24 mouse cellular contexts compared by ENCODE assay signal in the genomic region with DNA sequence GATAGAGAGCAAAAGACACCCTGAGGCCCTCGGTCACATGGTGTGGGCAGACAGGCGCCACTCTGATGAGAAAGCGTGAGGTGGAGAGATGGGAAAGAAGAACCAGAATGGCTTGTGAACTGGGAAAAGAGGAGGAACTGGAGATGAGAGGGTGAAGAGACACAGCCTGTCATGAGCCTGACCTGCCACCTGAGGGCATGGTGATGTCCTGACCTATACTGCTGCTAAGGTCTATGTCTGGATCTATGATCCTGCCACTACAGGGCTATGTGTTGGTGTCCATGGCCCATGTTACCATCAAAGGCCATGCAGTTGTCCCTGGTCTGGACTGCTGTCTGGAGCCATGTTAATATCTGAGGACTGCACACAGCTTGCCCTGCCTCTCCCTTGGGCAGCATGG. TPM values are rescaled to one million over a fixed set of nuclear protein-coding genes. Genes with fewer than 3 reads are reported as not detected.
DNase-seq lines count a peak whose midpoint lies in the region; ATAC-seq and TF ChIP-seq lines count a peak whose summit lies in the region.
"Had no signal": no experiment of that assay in that cellular context is flagged by ENCODE, and none has a peak within 500 bp of the region (broad histone marks: within the 10 kb centered on the region; RNA-seq: fewer than 3 reads in every experiment).

No protein-coding gene starts in this region.

- H3K36me3 ChIP-seq in liver, postnatal 0 days (replicated peaks; ENCODE audit: insufficient read depth, low read length): no peaks in the 10 kb centered on the region
- H3K36me3 ChIP-seq: embryonic facial prominence, embryonic 13.5 days; forebrain, embryonic 12.5 days; heart, embryonic 13.5 days; kidney, embryonic 15.5 days; limb, embryonic 10.5 days; midbrain, embryonic 15.5 days; stomach, embryonic 15.5 days had no signal

- H3K4me1 ChIP-seq in bone marrow, adult 2 months (ENCODE audit: control insufficient read depth, insufficient read depth, low read length): no peaks in the 10 kb centered on the region
- no peaks in the 10 kb centered on the region for H3K4me1 ChIP-seq in liver, postnatal 0 days (ENCODE audit: insufficient read depth)
- H3K4me1 ChIP-seq: embryonic facial prominence, embryonic 13.5 days; forebrain, embryonic 12.5 days; heart, embryonic 13.5 days; limb, embryonic 10.5 days; midbrain, embryonic 15.5 days; stomach, embryonic 15.5 days had no signal

- no peak for DNase-seq in layer of hippocampus, adult 2 months (ENCODE audit: low spot score in 2 of 2)
- DNase-seq in layer of hippocampus, postnatal 25 days (ENCODE audit: extremely low spot score in 1 of 2, low spot score in 1 of 2): no peak
- DNase-seq in ES-CJ7 (ENCODE audit: low read depth, low spot score): peak; percentile 25
- no peak for DNase-seq in liver, postnatal 0 days
- no peak for DNase-seq in right cerebral cortex, adult 2 months (ENCODE audit: low spot score in 2 of 2)
- DNase-seq in left cerebral cortex, postnatal 25 days (ENCODE audit: low spot score in 2 of 2): no peak
- DNase-seq: adrenal gland, postnatal 10 days; cerebellum, adult 18-20 months; gastrocnemius, postnatal 25 days; heart, postnatal 36 days; retina, postnatal 1 day; spleen, adult 18-20 months; thymus, adult 2 months had no signal

- H3K27ac ChIP-seq in layer of hippocampus, adult 2 months: no peak overlapping the region
- H3K27ac ChIP-seq in bone marrow, adult 2 months (ENCODE audit: control insufficient read depth, insufficient read depth, low read depth, low read length, poor library complexity): no peak overlapping the region
- H3K27ac ChIP-seq in liver, postnatal 0 days (ENCODE audit: low read depth): no peak overlapping the region
- H3K27ac ChIP-seq: embryonic facial prominence, embryonic 13.5 days; forebrain, embryonic 12.5 days; heart, embryonic 13.5 days; kidney, embryonic 15.5 days; limb, embryonic 10.5 days; macrophage; midbrain, embryonic 15.5 days; stomach, embryonic 15.5 days had no signal

- no peak; the same call in 1 of the 2 replicates for ATAC-seq in liver, postnatal 0 days
- ATAC-seq: midbrain, embryonic 15.5 days had no signal

- H3K4me3 ChIP-seq in layer of hippocampus, adult 2 months: no peak overlapping the region
- H3K4me3 ChIP-seq in bone marrow, adult 2 months (replicated peaks; ENCODE audit: control insufficient read depth, low read depth, low read length): no peak overlapping the region
- H3K4me3 ChIP-seq in liver, postnatal 0 days (ENCODE audit: low read depth, low read length): no peak overlapping the region
- H3K4me3 ChIP-seq: embryonic facial prominence, embryonic 13.5 days; forebrain, embryonic 12.5 days; heart, embryonic 13.5 days; kidney, embryonic 15.5 days; limb, embryonic 10.5 days; midbrain, embryonic 15.5 days; stomach, embryonic 15.5 days had no signal

- no peak overlapping the region for H3K4me2 ChIP-seq in liver, postnatal 0 days (ENCODE audit: low read depth, low read length)
- H3K4me2 ChIP-seq: embryonic facial prominence, embryonic 13.5 days; forebrain, embryonic 12.5 days; heart, embryonic 13.5 days; kidney, embryonic 15.5 days; midbrain, embryonic 15.5 days; stomach, embryonic 15.5 days had no signal

- intact Hi-C loops in left cerebral cortex, postnatal 25 days (cut with DNase I): no loop called here

- TF ChIP-seq POLR2A in bone marrow, adult 2 months (IDR thresholded peaks at IDR 0.05; ENCODE audit: borderline replicate concordance, control insufficient read depth, low read depth, low read length): no peak

- 84% methylated on average over 3 of the region's 3 CpGs for WGBS in bone marrow, adult 2 months
- 82% methylated on average over 3 of the region's 3 CpGs for WGBS in liver, postnatal 0 days (ENCODE audit: insufficient replicate concordance)

- TF ChIP-seq CTCF in layer of hippocampus, adult 2 months (conservative IDR thresholded peaks at IDR 0.05): 0 out of 2 replicates have a peak, but pooled peaks have one; percentile 12
- 0 out of 2 replicates have a peak, but pooled peaks have one; percentile 6 for TF ChIP-seq CTCF in bone marrow, adult 2 months (IDR thresholded peaks at IDR 0.05; ENCODE audit: control insufficient read depth, insufficient read depth, low read length)
- peak; percentile 35; the same call in 1 of the 2 replicates for TF ChIP-seq CTCF in liver, postnatal 0 days (IDR thresholded peaks at IDR 0.05; ENCODE audit: low read depth)

- no peak for TF ChIP-seq EP300 in liver, postnatal 0 days (IDR thresholded peaks at IDR 0.05; ENCODE audit: low read depth)

- H3K27me3 ChIP-seq in liver, postnatal 0 days (ENCODE audit: insufficient read depth, low read length): no peaks in the 10 kb centered on the region
- H3K27me3 ChIP-seq: embryonic facial prominence, embryonic 13.5 days; forebrain, embryonic 12.5 days; heart, embryonic 13.5 days; kidney, embryonic 15.5 days; midbrain, embryonic 15.5 days; stomach, embryonic 15.5 days had no signal

- no peaks in the 10 kb centered on the region for H3K9me3 ChIP-seq in liver, postnatal 0 days (ENCODE audit: low read length)
- H3K9me3 ChIP-seq: embryonic facial prominence, embryonic 13.5 days; forebrain, embryonic 12.5 days; heart, embryonic 13.5 days; kidney, embryonic 15.5 days; limb, embryonic 10.5 days; midbrain, embryonic 15.5 days; stomach, embryonic 15.5 days had no signal

- H3K9ac ChIP-seq in liver, postnatal 0 days (replicated peaks): no peak overlapping the region
- H3K9ac ChIP-seq: embryonic facial prominence, embryonic 13.5 days; forebrain, embryonic 12.5 days; heart, embryonic 13.5 days; kidney, embryonic 15.5 days; midbrain, embryonic 15.5 days; stomach, embryonic 15.5 days had no signal

RNA-seq across cellular contexts. Expression of gene Syce1, which starts 10.0 kb away (rescaled TPM):
- total RNA-seq in layer of hippocampus, adult 2 months (2021): not detected
- not detected for total RNA-seq in layer of hippocampus, postnatal 25 days (2021)
- polyA plus RNA-seq in bone marrow, adult 2 months (2011; ENCODE audit: insufficient read depth, insufficient read length, low replicate concordance, missing spikeins): not detected in 2 replicates
- polyA plus RNA-seq in liver, postnatal 0 days (2015; fragmentation: Nextera tagmentation; extraction: Ambion mirVana): not detected in 2 replicates
- total RNA-seq in left cerebral cortex, postnatal 25 days (2021): not detected
- total RNA-seq: adrenal gland, postnatal 10 days; gastrocnemius, postnatal 25 days; heart, postnatal 36 days; neutrophil, adult 5-6 weeks had no signal
- polyA plus RNA-seq: embryonic facial prominence, embryonic 13.5 days had no signal

RNA-seq across cellular contexts. Expression of gene Zfp941, which starts 24.4 kb away (rescaled TPM):
- 10 to 100 TPM; 10.7 to 18.0 TPM for total RNA-seq in layer of hippocampus, adult 2 months (2021)
- 10 to 100 TPM; 11.6 to 13.6 TPM for total RNA-seq in layer of hippocampus, postnatal 25 days (2021)
- 0.25 and 0.40 TPM in 2 replicates for polyA plus RNA-seq in bone marrow, adult 2 months (2011; ENCODE audit: insufficient read depth, insufficient read length, low replicate concordance, missing spikeins)
- polyA plus RNA-seq in liver, postnatal 0 days (2015; fragmentation: Nextera tagmentation; extraction: Ambion mirVana): 0.14 and 0.21 TPM in 2 replicates
- total RNA-seq in left cerebral cortex, postnatal 25 days (2021): 10 to 100 TPM; 23.6 to 24.7 TPM
- total RNA-seq: gastrocnemius, postnatal 25 days; neutrophil, adult 5-6 weeks had no signal

RNA-seq across cellular contexts. Expression of gene Cyp2e1, which starts 34.1 kb away (rescaled TPM):
- total RNA-seq in layer of hippocampus, adult 2 months (2021): not detected
- not detected for total RNA-seq in layer of hippocampus, postnatal 25 days (2021)
- 3.9 and 21.1 TPM in 2 replicates for polyA plus RNA-seq in bone marrow, adult 2 months (2011; ENCODE audit: insufficient read depth, insufficient read length, low replicate concordance, missing spikeins)
- 556 and 629 TPM in 2 replicates for polyA plus RNA-seq in liver, postnatal 0 days (2015; fragmentation: Nextera tagmentation; extraction: Ambion mirVana)
- not detected for total RNA-seq in left cerebral cortex, postnatal 25 days (2021)
- total RNA-seq: neutrophil, adult 5-6 weeks had no signal
- polyA plus RNA-seq: embryonic facial prominence, embryonic 13.5 days; forebrain, embryonic 12.5 days; heart, embryonic 13.5 days; macrophage; midbrain, embryonic 15.5 days had no signal

RNA-seq across cellular contexts. Expression of gene Urah, which starts 37.2 kb away (rescaled TPM):
- total RNA-seq in layer of hippocampus, adult 2 months (2021): 1 to 10 TPM; 1.1 to 1.4 TPM
- 1 to 10 TPM; 1.6 to 1.7 TPM for total RNA-seq in layer of hippocampus, postnatal 25 days (2021)
- polyA plus RNA-seq in bone marrow, adult 2 months (2011; ENCODE audit: insufficient read depth, insufficient read length, low replicate concordance, missing spikeins): 3.3 TPM in 1 of 2 replicates, not detected in the other
- 316 TPM in 2 replicates for polyA plus RNA-seq in liver, postnatal 0 days (2015; fragmentation: Nextera tagmentation; extraction: Ambion mirVana)
- total RNA-seq in left cerebral cortex, postnatal 25 days (2021): 1 to 10 TPM; 2.7 to 4.1 TPM
- total RNA-seq: gastrocnemius, postnatal 25 days; neutrophil, adult 5-6 weeks had no signal
- polyA plus RNA-seq: forebrain, embryonic 12.5 days; macrophage; midbrain, embryonic 15.5 days had no signal

RNA-seq across cellular contexts. Expression of gene Scgb1c1, which starts 47.7 kb away (rescaled TPM):
- total RNA-seq in layer of hippocampus, adult 2 months (2021): not detected
- total RNA-seq in layer of hippocampus, postnatal 25 days (2021): not detected
- polyA plus RNA-seq in bone marrow, adult 2 months (2011; ENCODE audit: insufficient read depth, insufficient read length, low replicate concordance, missing spikeins): not detected in 2 replicates
- not detected in 2 replicates for polyA plus RNA-seq in liver, postnatal 0 days (2015; fragmentation: Nextera tagmentation; extraction: Ambion mirVana)
- not detected for total RNA-seq in left cerebral cortex, postnatal 25 days (2021)
- total RNA-seq: gastrocnemius, postnatal 25 days; neutrophil, adult 5-6 weeks had no signal
- polyA plus RNA-seq: embryonic facial prominence, embryonic 13.5 days; forebrain, embryonic 12.5 days; heart, embryonic 13.5 days; kidney, embryonic 15.5 days; limb, embryonic 10.5 days; liver, embryonic 16.5 days; macrophage; midbrain, embryonic 15.5 days; stomach, embryonic 15.5 days had no signal
